Mouse (Mus musculus) myocyte (in vitro differentiated cells): ENCODE measurements around the gene Ubash3b. TPM values are rescaled to one million over a fixed set of nuclear protein-coding genes. Genes with fewer than 3 reads are reported as not detected.

ENCODE experiments used
- H3K27me3 ChIP-seq: one replicate; pipeline ENCODE4 v1.6.1; 2011; ENCODE audit not compliant: control insufficient read depth, insufficient read depth, insufficient read length
- H3K36me3 ChIP-seq: one replicate; pipeline ENCODE4 v1.6.1; 2011; ENCODE audit not compliant: control insufficient read depth, insufficient read depth
- H3K4me2 ChIP-seq: one replicate; pipeline ENCODE4 v1.6.1; 2011; ENCODE audit warnings: low read depth, control low read depth
- H3K4me3 ChIP-seq: one replicate; pipeline ENCODE4 v1.5.1; 2011; ENCODE audit warnings: mild to moderate bottlenecking, control low read depth, moderate library complexity
- H3K79me2 ChIP-seq: one replicate; pipeline ENCODE4 v1.6.1; 2011; ENCODE audit not compliant: control insufficient read depth, insufficient read depth
- H3ac ChIP-seq: one replicate; pipeline ENCODE4 v1.6.1; 2011; ENCODE audit not compliant: control insufficient read depth, insufficient read length
- CEBPB ChIP-seq: IDR thresholded peaks from 2 replicates; pipeline ENCODE4 v1.6.1; 2011; ENCODE audit warnings: mild to moderate bottlenecking, moderate library complexity; ENCODE audit not compliant: poor library complexity, insufficient read depth, severe bottlenecking
- E2F4 ChIP-seq: IDR thresholded peaks from one replicate; pipeline ENCODE4 v1.6.1; 2011; ENCODE audit warnings: mild to moderate bottlenecking, control low read depth, moderate library complexity; ENCODE audit not compliant: insufficient read depth
- MAX ChIP-seq: IDR thresholded peaks from one replicate; pipeline ENCODE4 v1.6.1; 2011; ENCODE audit warnings: low read depth, mild to moderate bottlenecking, control low read depth
- MYOD1 ChIP-seq, 3 experiments: IDR thresholded peaks; one replicate each; pipeline ENCODE4 v1.6.1; 2011; ENCODE audit warnings: control low read depth in 2 of 3, low read depth in 2 of 3, mild to moderate bottlenecking in 2 of 3, moderate library complexity in 1 of 3; ENCODE audit not compliant: insufficient read length in 2 of 3, control insufficient read depth in 1 of 3
- MYOG ChIP-seq, 3 experiments: IDR thresholded peaks; one replicate each; pipeline ENCODE4 v1.6.1; 2011; ENCODE audit warnings: control low read depth in 2 of 3, low read depth in 2 of 3, mild to moderate bottlenecking in 2 of 3; ENCODE audit not compliant: insufficient read length in 2 of 3, control insufficient read depth in 1 of 3, insufficient read depth in 1 of 3
- POLR2A ChIP-seq: IDR thresholded peaks from one replicate; pipeline ENCODE4 v1.6.1; 2011; ENCODE audit warnings: low read depth, mild to moderate bottlenecking, control low read depth, moderate library complexity; ENCODE audit not compliant: insufficient read length
- POLR2AphosphoS2 ChIP-seq: IDR thresholded peaks from one replicate; pipeline ENCODE4 v1.6.1; 2011; ENCODE audit warnings: low read depth, control low read depth; ENCODE audit not compliant: insufficient read length
- REST ChIP-seq: IDR thresholded peaks from one replicate; pipeline ENCODE4 v1.6.1; 2011; ENCODE audit warnings: mild to moderate bottlenecking, control low read depth, moderate library complexity; ENCODE audit not compliant: insufficient read depth, insufficient read length
- SRF ChIP-seq: IDR thresholded peaks from one replicate; pipeline ENCODE4 v1.6.1; 2011; ENCODE audit warnings: low read depth; ENCODE audit not compliant: control insufficient read depth, insufficient read length
- TCF12 ChIP-seq: IDR thresholded peaks from one replicate; pipeline ENCODE4 v1.6.1; 2011; ENCODE audit warnings: mild to moderate bottlenecking, control low read depth; ENCODE audit not compliant: poor library complexity, insufficient read depth, severe bottlenecking
- TCF3 ChIP-seq: IDR thresholded peaks from one replicate; pipeline ENCODE4 v1.6.1; 2011; ENCODE audit warnings: low read depth, control low read depth; ENCODE audit not compliant: insufficient read length
- USF1 ChIP-seq: IDR thresholded peaks from one replicate; pipeline ENCODE4 v1.6.1; 2011; ENCODE audit warnings: low read depth, mild to moderate bottlenecking, control low read depth, moderate library complexity
- polyA plus RNA-seq: library from polyadenylated mRNA; unstranded; fragments of >200 nt; fragmentation: generic; extraction: Trizol; gene quantifications from one replicate; pipeline ENCODE4 v1.2.1, GENCODE M21; 2012; ENCODE audit warnings: missing spikeins

Ubash3b gene
- polyA plus RNA-seq, 1 experiment, result 5.9 TPM

GRCm38 (mm10) chr9:41130563-41130962, 30.9 kb downstream of the Ubash3b start:
- H3K4me3 ChIP-seq, result no peak overlapping the region

GRCm38 (mm10) chr9:41129802-41130480, 31.6 kb downstream of the Ubash3b start:
- H3K4me2 ChIP-seq, result no peak overlapping the region
- H3ac ChIP-seq, result no peak overlapping the region
- no peaks in the 10 kb centered on the region for H3K79me2 ChIP-seq
- no peak overlapping the region for H3K4me3 ChIP-seq
- TF ChIP-seq REST, result no peak
- no peak for TF ChIP-seq POLR2A
- no peak for TF ChIP-seq SRF
- H3K36me3 ChIP-seq, result no peaks in the 10 kb centered on the region
- no peaks in the 10 kb centered on the region for H3K27me3 ChIP-seq

More at GRCm38 (mm10) chr9:41130563-41130962, 30.9 kb downstream of the Ubash3b start:
- Histone ChIP-seq H3K4me2 (no peak overlapping the region), H3ac (no peak overlapping the region), H3K27me3 (no peaks in the 10 kb centered on the region), H3K36me3 (no peaks in the 10 kb centered on the region), H3K79me2 (no peaks in the 10 kb centered on the region)
- no peak for TF ChIP-seq USF1
- no peak for TF ChIP-seq CEBPB
- TF ChIP-seq POLR2AphosphoS2, result no peak
- TF ChIP-seq POLR2A, result no peak
- no peak for TF ChIP-seq TCF3

GRCm38 (mm10) chr9:41129273-41129672, 32.2 kb downstream of the Ubash3b start:
- Histone ChIP-seq H3K36me3 (no peaks in the 10 kb centered on the region), H3K27me3 (no peaks in the 10 kb centered on the region), H3K4me3 (no peak overlapping the region), H3ac (no peak overlapping the region), H3K4me2 (no peak overlapping the region), H3K79me2 (no peaks in the 10 kb centered on the region)
- no peak for TF ChIP-seq TCF3
- no peak for TF ChIP-seq MYOG (IDR thresholded peaks at IDR 0.05; ENCODE audit: control insufficient read depth in 1 of 3, insufficient read depth in 1 of 3, insufficient read length in 2 of 3, low read depth in 2 of 3)
- no peak for TF ChIP-seq REST
- no peak for TF ChIP-seq E2F4
- no peak for TF ChIP-seq POLR2AphosphoS2
- no peak for TF ChIP-seq USF1
- no peak for TF ChIP-seq MYOD1 (IDR thresholded peaks at IDR 0.05; ENCODE audit: control insufficient read depth in 1 of 3, insufficient read length in 2 of 3, low read depth in 2 of 3)
- TF ChIP-seq CEBPB, result no peak
- no peak for TF ChIP-seq TCF12
- TF ChIP-seq POLR2A, result no peak
- no peak for TF ChIP-seq SRF
- no peak for TF ChIP-seq MAX

- Histone ChIP-seq H3K4me3 (no peak overlapping the region), H3K36me3 (no peaks in the 10 kb centered on the region), H3K4me2 (no peak overlapping the region), H3K27me3 (no peaks in the 10 kb centered on the region), H3ac (no peak overlapping the region), H3K79me2 (no peaks in the 10 kb centered on the region)
- TF ChIP-seq E2F4 (no peak), MYOG (IDR thresholded peaks at IDR 0.05; ENCODE audit: control insufficient read depth in 1 of 3, insufficient read depth in 1 of 3, insufficient read length in 2 of 3, low read depth in 2 of 3) (no peak)
Observed at GRCm38 (mm10) chr9:41126723-41127122, 34.8 kb downstream of the Ubash3b start.

- no peaks in the 10 kb centered on the region for H3K79me2 ChIP-seq
- no peaks in the 10 kb centered on the region for H3K36me3 ChIP-seq
- no peak for TF ChIP-seq REST
- TF ChIP-seq E2F4, result no peak
- TF ChIP-seq MYOG (IDR thresholded peaks at IDR 0.05; ENCODE audit: control insufficient read depth in 1 of 3, insufficient read depth in 1 of 3, insufficient read length in 2 of 3, low read depth in 2 of 3), result no peak
- no peak for TF ChIP-seq POLR2A
- no peak for TF ChIP-seq CEBPB
- no peak for TF ChIP-seq POLR2AphosphoS2
- no peak for TF ChIP-seq MAX
- no peak for TF ChIP-seq SRF
Observed at GRCm38 (mm10) chr9:41124305-41124704, 37.2 kb downstream of the Ubash3b start.

More at GRCm38 (mm10) chr9:41124305-41124704, 37.2 kb downstream of the Ubash3b start:
- no peak overlapping the region for H3K4me3 ChIP-seq
- H3K4me2 ChIP-seq, result no peak overlapping the region
- H3K27me3 ChIP-seq, result no peaks in the 10 kb centered on the region
- H3ac ChIP-seq, result no peak overlapping the region
